Mouse (Mus musculus) heart, postnatal 36 days (tissue): Measurements from ENCODE around the gene Mvk. TPM values are rescaled to one million over a fixed set of nuclear protein-coding genes. Genes with fewer than 3 reads are reported as not detected.

Experiments
- DNase-seq, 2 experiments: peaks; one replicate each; pipeline ENCODE4 v3.0.0; 2021 to 2022
- intact Hi-C: fragments of 180-260 bp; cut with DNase I; formaldehyde crosslinking; loops from one replicate; pipeline ENCODE4 v1.15.1; 2025
- total RNA-seq, 2 experiments: library from RNA; stranded (reverse); gene quantifications; 2 replicates each; pipeline ENCODE4 v1.2.3; 2021

Mvk gene
- total RNA-seq, 2 experiments from 2014 or later = 9.3 to 12.2 TPM

GRCm38 (mm10) chr5:114456287-114456686, 12.2 kb downstream of the Mvk start:
- intact Hi-C loops = no loop called here
- DNase-seq = no peak

- intact Hi-C loops = no loop called here
- no peak for DNase-seq
These were observed 13.0 kb downstream of the Mvk start for GRCm38 (mm10) chr5:114456995-114457605.

- intact Hi-C loops = loop anchor here (2.0 kb wide), 2 partner anchors 108 to 148 kb away; partner anchors contain the start of gene Fam222a
- peak; percentile 77 to 83 for DNase-seq
These were observed 17.2 kb downstream of the Mvk start for GRCm38 (mm10) chr5:114461238-114461637.

- intact Hi-C loops = no loop called here
- peak; percentile 34 to 40 for DNase-seq
These were observed 18.3 kb downstream of the Mvk start for GRCm38 (mm10) chr5:114462067-114463040.

GRCm38 (mm10) chr5:114464561-114464960, 20.5 kb downstream of the Mvk start:
- intact Hi-C loops = no loop called here
- DNase-seq = no peak

GRCm38 (mm10) chr5:114465641-114466040, 21.6 kb downstream of the Mvk start:
- no peak for DNase-seq
- intact Hi-C loops = no loop called here

- intact Hi-C loops = no loop called here
- no peak for DNase-seq
These were observed 22.9 kb downstream of the Mvk start for GRCm38 (mm10) chr5:114467019-114467418.

GRCm38 (mm10) chr5:114467430-114467829, 23.4 kb downstream of the Mvk start:
- intact Hi-C loops = no loop called here

GRCm38 (mm10) chr5:114468007-114468406, 23.9 kb downstream of the Mvk start:
- no peak for DNase-seq
- intact Hi-C loops = no loop called here

More at GRCm38 (mm10) chr5:114467430-114467829, 23.4 kb downstream of the Mvk start:
- peak; percentile 43 to 44 for DNase-seq

GRCm38 (mm10) chr5:114470359-114470758, 26.3 kb downstream of the Mvk start:
- DNase-seq = no peak
- intact Hi-C loops = no loop called here

- DNase-seq = no peak
- intact Hi-C loops = no loop called here
These were observed 30.8 kb downstream of the Mvk start for GRCm38 (mm10) chr5:114474741-114475491.

- intact Hi-C loops = no loop called here
- no peak for DNase-seq
These were observed 34.2 kb downstream of the Mvk start for GRCm38 (mm10) chr5:114478267-114478666.

- intact Hi-C loops = no loop called here
- no peak for DNase-seq
These were observed 38.5 kb downstream of the Mvk start for GRCm38 (mm10) chr5:114482587-114483011.

- intact Hi-C loops = no loop called here
- no peak for DNase-seq
These were observed 41.6 kb downstream of the Mvk start for GRCm38 (mm10) chr5:114485685-114486084.

GRCm38 (mm10) chr5:114489570-114489969, 45.5 kb downstream of the Mvk start:
- DNase-seq = no peak
- intact Hi-C loops = no loop called here

GRCm38 (mm10) chr5:114490241-114490640, 46.2 kb downstream of the Mvk start:
- intact Hi-C loops = no loop called here
- DNase-seq = no peak

GRCm38 (mm10) chr5:114494761-114495160, 50.7 kb downstream of the Mvk start:
- intact Hi-C loops = no loop called here
- no peak for DNase-seq

GRCm38 (mm10) chr5:114501252-114501651, 57.2 kb downstream of the Mvk start:
- DNase-seq = no peak

GRCm38 (mm10) chr5:114504826-114505225, 60.8 kb downstream of the Mvk start:
- intact Hi-C loops = no loop called here
- no peak for DNase-seq

More at GRCm38 (mm10) chr5:114501252-114501651, 57.2 kb downstream of the Mvk start:
- intact Hi-C loops = no loop called here

GRCm38 (mm10) chr5:114505260-114506085, 61.4 kb downstream of the Mvk start:
- intact Hi-C loops = no loop called here
- DNase-seq = no peak
